Mouse (Mus musculus): ENCODE results near the gene Gm7073.

GRCm38 (mm10) chrX:60403062-60403763 lies 135.8 kb downstream of the Gm7073 start:
- TF ChIP-seq POLR2A (IDR thresholded peaks at IDR 0.05; ENCODE audit: insufficient read depth, low read depth, low read length) (no peak), CTCF (IDR thresholded peaks at IDR 0.05; ENCODE audit: insufficient read depth, low read depth, low read length) (no peak)

All from olfactory bulb, adult 2 months (tissue).